Mouse (Mus musculus): ENCODE measurements at regions not wholly inside any gene's neighbourhood (a gene's known extent, or its start where the extent isn't known, plus 50 kb on each side); places are given as distances from the start of the nearest gene placed in this dataset.
A peak's percentile ranks its signal among the peaks of the same experiment; 100 is the strongest.
"Not testable (repeated sequence)": the region's sequence is repeated elsewhere in the genome, so short reads cannot be mapped to it uniquely, and the experiment has no call there.

- H3K27me3 ChIP-seq (ENCODE audit: control insufficient read depth, insufficient read depth, low read length): no peaks in the 10 kb centered on the region
- H3K4me3 ChIP-seq (replicated peaks; ENCODE audit: low read length): no peak overlapping the region
- H3K27ac ChIP-seq (replicated peaks; ENCODE audit: low read depth, low read length): no peak overlapping the region
- H3K4me2 ChIP-seq (replicated peaks; ENCODE audit: low read depth, low read length, severe bottlenecking): no peak overlapping the region
- DNase-seq (ENCODE audit: low spot score) (no peak), ATAC-seq (ENCODE audit: low FRiP score, low read depth) (no peak)
- H3K9me3 ChIP-seq (ENCODE audit: control insufficient read depth, low read length): 0 out of 2 replicates have a peak, but pooled peaks cover 4% of the 10 kb centered on the region
- no peak overlapping the region for H3K9ac ChIP-seq (ENCODE audit: low read depth, low read length, severe bottlenecking)
- no peaks in the 10 kb centered on the region for H3K4me1 ChIP-seq (ENCODE audit: control insufficient read depth, insufficient read depth, low read length)
- WGBS: 71% methylated on average over 3 of the region's 3 CpGs
- TF ChIP-seq POLR2A (IDR thresholded peaks at IDR 0.05; ENCODE audit: borderline replicate concordance, extremely low read depth, insufficient read depth, insufficient read length): no peak
- no peaks in the 10 kb centered on the region for H3K36me3 ChIP-seq (ENCODE audit: control insufficient read depth, insufficient read depth, low read length)
These were observed 92.6 kb upstream of the Plcl2 start for GRCm38 (mm10) chr17:50416538-50417113.

GRCm38 (mm10) chr17:50418863-50419383 lies 90.3 kb upstream of the Plcl2 start:
- Histone ChIP-seq H3K9me3 (ENCODE audit: control insufficient read depth, low read length) (0 out of 2 replicates have a peak, but pooled peaks cover 4% of the 10 kb centered on the region), H3K4me2 (replicated peaks; ENCODE audit: low read depth, low read length, severe bottlenecking) (no peak overlapping the region), H3K27me3 (ENCODE audit: control insufficient read depth, insufficient read depth, low read length) (no peaks in the 10 kb centered on the region), H3K27ac (replicated peaks; ENCODE audit: low read depth, low read length) (no peak overlapping the region), H3K4me1 (ENCODE audit: control insufficient read depth, insufficient read depth, low read length) (no peaks in the 10 kb centered on the region), H3K9ac (ENCODE audit: low read depth, low read length, severe bottlenecking) (no peak overlapping the region), H3K36me3 (ENCODE audit: control insufficient read depth, insufficient read depth, low read length) (no peaks in the 10 kb centered on the region), H3K4me3 (replicated peaks; ENCODE audit: low read length) (no peak overlapping the region)
- ATAC-seq (ENCODE audit: low FRiP score, low read depth): no peak
- no peak for TF ChIP-seq POLR2A (IDR thresholded peaks at IDR 0.05; ENCODE audit: borderline replicate concordance, extremely low read depth, insufficient read depth, insufficient read length)
- no peak for DNase-seq (ENCODE audit: low spot score)
- WGBS: 73% methylated on average over 3 of the region's 3 CpGs

GRCm38 (mm10) chr17:50419551-50419950 lies 89.7 kb upstream of the Plcl2 start:
- not testable (repeated sequence) for DNase-seq (ENCODE audit: low spot score); H3K27ac ChIP-seq (replicated peaks; ENCODE audit: low read depth, low read length); H3K4me1 ChIP-seq (ENCODE audit: control insufficient read depth, insufficient read depth, low read length); H3K4me3 ChIP-seq (replicated peaks; ENCODE audit: low read length); ATAC-seq (ENCODE audit: low FRiP score, low read depth); H3K36me3 ChIP-seq (ENCODE audit: control insufficient read depth, insufficient read depth, low read length); H3K4me2 ChIP-seq (replicated peaks; ENCODE audit: low read depth, low read length, severe bottlenecking); H3K9ac ChIP-seq (ENCODE audit: low read depth, low read length, severe bottlenecking); H3K9me3 ChIP-seq (ENCODE audit: control insufficient read depth, low read length); H3K27me3 ChIP-seq (ENCODE audit: control insufficient read depth, insufficient read depth, low read length)

- no peak for TF ChIP-seq POLR2A (IDR thresholded peaks at IDR 0.05; ENCODE audit: borderline replicate concordance, extremely low read depth, insufficient read depth, insufficient read length)
- no peaks in the 10 kb centered on the region for H3K36me3 ChIP-seq (ENCODE audit: control insufficient read depth, insufficient read depth, low read length)
- 69% methylated on average over 10 of the region's 12 CpGs for WGBS
- ATAC-seq (ENCODE audit: low FRiP score, low read depth) (peak; percentile 84), DNase-seq (ENCODE audit: low spot score) (no peak)
- no peak overlapping the region for H3K4me3 ChIP-seq (replicated peaks; ENCODE audit: low read length)
- no peaks in the 10 kb centered on the region for H3K27me3 ChIP-seq (ENCODE audit: control insufficient read depth, insufficient read depth, low read length)
- no peak overlapping the region for H3K27ac ChIP-seq (replicated peaks; ENCODE audit: low read depth, low read length)
- 0 out of 2 replicates have a peak, but pooled peaks cover 4% of the 10 kb centered on the region for H3K9me3 ChIP-seq (ENCODE audit: control insufficient read depth, low read length)
- H3K4me2 ChIP-seq (replicated peaks; ENCODE audit: low read depth, low read length, severe bottlenecking): no peak overlapping the region
- H3K9ac ChIP-seq (ENCODE audit: low read depth, low read length, severe bottlenecking): no peak overlapping the region
- H3K4me1 ChIP-seq (ENCODE audit: control insufficient read depth, insufficient read depth, low read length): no peaks in the 10 kb centered on the region
These were observed 89.2 kb upstream of the Plcl2 start for GRCm38 (mm10) chr17:50419966-50420365.

- H3K9ac ChIP-seq (ENCODE audit: low read depth, low read length, severe bottlenecking): no peak overlapping the region
- no peak for TF ChIP-seq POLR2A (IDR thresholded peaks at IDR 0.05; ENCODE audit: borderline replicate concordance, extremely low read depth, insufficient read depth, insufficient read length)
- 94% methylated on average over 6 of the region's 6 CpGs for WGBS
- ATAC-seq (ENCODE audit: low FRiP score, low read depth) (no peak), DNase-seq (ENCODE audit: low spot score) (no peak)
- no peak overlapping the region for H3K4me2 ChIP-seq (replicated peaks; ENCODE audit: low read depth, low read length, severe bottlenecking)
- no peaks in the 10 kb centered on the region for H3K27me3 ChIP-seq (ENCODE audit: control insufficient read depth, insufficient read depth, low read length)
- H3K4me1 ChIP-seq (ENCODE audit: control insufficient read depth, insufficient read depth, low read length): no peaks in the 10 kb centered on the region
- H3K27ac ChIP-seq (replicated peaks; ENCODE audit: low read depth, low read length): no peak overlapping the region
- H3K36me3 ChIP-seq (ENCODE audit: control insufficient read depth, insufficient read depth, low read length): no peaks in the 10 kb centered on the region
- H3K4me3 ChIP-seq (replicated peaks; ENCODE audit: low read length): no peak overlapping the region
- H3K9me3 ChIP-seq (ENCODE audit: control insufficient read depth, low read length): 0 out of 2 replicates have a peak, but pooled peaks cover 4% of the 10 kb centered on the region
These were observed 88.5 kb upstream of the Plcl2 start for GRCm38 (mm10) chr17:50420690-50421089.
